Mouse (Mus musculus) ES-CJ7 (cell line): ENCODE data around the gene Akap5.
A peak's percentile ranks its signal among the peaks of the same experiment; 100 is the strongest.

Source experiments
- DNase-seq: peaks from one replicate; pipeline ENCODE4 v3.0.0; 2011; ENCODE audit warnings: low read depth, low spot score

Gene Akap5

GRCm38 (mm10) chr12:76324679-76325431 is at the start of gene Akap5:
Gene Akap5, plus strand, starts transcription at chr12:76324891.
- peak; percentile 70 for DNase-seq

GRCm38 (mm10) chr12:76278209-76278608 is 46.5 kb upstream of the Akap5 start:
- DNase-seq: no peak

GRCm38 (mm10) chr12:76280556-76280955 is 44.1 kb upstream of the Akap5 start:
- no peak for DNase-seq

- DNase-seq: no peak
Observed at GRCm38 (mm10) chr12:76281111-76281660, 43.5 kb upstream of the Akap5 start.

GRCm38 (mm10) chr12:76282132-76282531 is 42.6 kb upstream of the Akap5 start:
- DNase-seq: peak; percentile 27

GRCm38 (mm10) chr12:76282532-76283173 is 42.0 kb upstream of the Akap5 start:
- no peak for DNase-seq

GRCm38 (mm10) chr12:76285418-76285817 is 39.3 kb upstream of the Akap5 start:
- DNase-seq: no peak

- no peak for DNase-seq
Observed at GRCm38 (mm10) chr12:76287986-76288385, 36.7 kb upstream of the Akap5 start.

GRCm38 (mm10) chr12:76288494-76288893 is 36.2 kb upstream of the Akap5 start:
- no peak for DNase-seq

- no peak for DNase-seq
Observed at GRCm38 (mm10) chr12:76289428-76289827, 35.3 kb upstream of the Akap5 start.

- peak; percentile 31 for DNase-seq
Observed at GRCm38 (mm10) chr12:76290271-76290670, 34.4 kb upstream of the Akap5 start.

- DNase-seq: peak; percentile 66
Observed at GRCm38 (mm10) chr12:76293192-76293591, 31.5 kb upstream of the Akap5 start.

GRCm38 (mm10) chr12:76297830-76298229 is 26.9 kb upstream of the Akap5 start:
- DNase-seq: no peak

- no peak for DNase-seq
Observed at GRCm38 (mm10) chr12:76299361-76299906, 25.3 kb upstream of the Akap5 start.

GRCm38 (mm10) chr12:76300367-76300766 is 24.3 kb upstream of the Akap5 start:
- no peak for DNase-seq

- DNase-seq: no peak
Observed at GRCm38 (mm10) chr12:76303474-76303873, 21.2 kb upstream of the Akap5 start.

- DNase-seq: no peak
Observed at GRCm38 (mm10) chr12:76304199-76304598, 20.5 kb upstream of the Akap5 start.

- DNase-seq: no peak
Observed at GRCm38 (mm10) chr12:76305107-76305506, 19.6 kb upstream of the Akap5 start.

GRCm38 (mm10) chr12:76306852-76307561 is 17.7 kb upstream of the Akap5 start:
- peak; percentile 22 for DNase-seq

- DNase-seq: no peak
Observed at GRCm38 (mm10) chr12:76307964-76308363, 16.7 kb upstream of the Akap5 start.

- no peak for DNase-seq
Observed at GRCm38 (mm10) chr12:76308436-76308835, 16.3 kb upstream of the Akap5 start.

- no peak for DNase-seq
Observed at GRCm38 (mm10) chr12:76310007-76310406, 14.7 kb upstream of the Akap5 start.
